Mouse (Mus musculus) embryonic facial prominence, embryonic 14.5 days (tissue): ENCODE data around the gene Ccdc186. TPM values are rescaled to one million over a fixed set of nuclear protein-coding genes. Genes with fewer than 3 reads are reported as not detected.
A peak's percentile ranks its signal among the peaks of the same experiment; 100 is the strongest.

Experiments
- ATAC-seq: fragments of 200-750 bp; cut with Nextera tagmentation; 2 replicates; pipeline ENCODE4 v1.8.0; 2017; ENCODE audit warnings: low read depth, moderate number of reproducible peaks, moderate TSS enrichment
- DNase-seq: peaks from one replicate; pipeline ENCODE4 v3.0.0-alpha.2; 2015; ENCODE audit warnings: low spot score
- H3K27ac ChIP-seq: fragments of 300-500 bp; sonication (generic); replicated peaks from 2 replicates; pipeline ENCODE4 v1.5.1; 2014; ENCODE audit warnings: low read depth, mild to moderate bottlenecking, low read length, moderate library complexity
- H3K27me3 ChIP-seq: fragments of 300-500 bp; sonication (generic); replicated peaks from 2 replicates; pipeline ENCODE4 v1.6.1; 2014; ENCODE audit warnings: low read length; ENCODE audit not compliant: control insufficient read depth, insufficient read depth
- H3K36me3 ChIP-seq: fragments of 300-500 bp; sonication (generic); 2 replicates; pipeline ENCODE4 v1.6.1; 2014; ENCODE audit warnings: low read length, mixed read lengths; ENCODE audit not compliant: control insufficient read depth, insufficient read depth
- H3K4me1 ChIP-seq: fragments of 300-500 bp; sonication (generic); 2 replicates; pipeline ENCODE4 v1.6.1; 2014; ENCODE audit warnings: antibody characterized with exemption, low read length; ENCODE audit not compliant: control insufficient read depth, insufficient read depth
- H3K4me2 ChIP-seq: fragments of 300-500 bp; sonication (generic); 2 replicates; pipeline ENCODE4 v1.6.1; 2014; ENCODE audit warnings: low read depth, mild to moderate bottlenecking, low read length, moderate library complexity, mixed read lengths
- H3K4me3 ChIP-seq: fragments of 300-500 bp; sonication (generic); 2 replicates; pipeline ENCODE4 v1.5.1; 2014; ENCODE audit warnings: low read depth, mild to moderate bottlenecking, low read length
- H3K9ac ChIP-seq: fragments of 300-500 bp; sonication (generic); 2 replicates; pipeline ENCODE4 v1.6.1; 2014; ENCODE audit warnings: low read depth, mild to moderate bottlenecking, low read length, moderate library complexity, mixed read lengths
- H3K9me3 ChIP-seq: fragments of 300-500 bp; sonication (generic); 2 replicates; pipeline ENCODE4 v1.6.1; 2016; ENCODE audit warnings: low read length; ENCODE audit not compliant: control insufficient read depth
- WGBS: fragments of 180-500 bp; shearing (Covaris S2); extraction: QIAGEN DNeasy Blood & Tissue Kit; methylation state at CpG from one replicate; pipeline ENCODE4 v1.1.7; 2014; 5-methylcytosine and 5-hydroxymethylcytosine counted together
- polyA plus RNA-seq: library from polyadenylated mRNA; unstranded; fragments of >200 nt; fragmentation: Nextera tagmentation; extraction: Ambion mirVana; gene quantifications from 2 replicates; pipeline ENCODE4 v1.2.1, GENCODE M21; 2014

Ccdc186 gene
- 20.2 and 23.9 TPM in 2 replicates for polyA plus RNA-seq

- DNase-seq: peak; percentile 98
- H3K4me1 ChIP-seq: peaks cover 39% of the 10 kb centered on the region
- H3K27me3 ChIP-seq: no peaks in the 10 kb centered on the region
- H3K9ac ChIP-seq: peak within 1 kb of the TSS; percentile 97
- H3K9me3 ChIP-seq: no peaks in the 10 kb centered on the region
- peak within 1 kb of the TSS; percentile 79 for H3K4me2 ChIP-seq
- WGBS: under 1% methylated on average over 28 of the region's 79 CpGs
- no peaks in the 10 kb centered on the region for H3K36me3 ChIP-seq
- peak; percentile 96 for ATAC-seq
- H3K4me3 ChIP-seq: peak within 1 kb of the TSS; percentile 97
- H3K27ac ChIP-seq: peak within 1 kb of the TSS; percentile 92
Observed at GRCm38 (mm10) chr19:56821798-56822447, at the start of gene Ccdc186. Ccdc186 (minus strand) TSS chr19:56822190.

DNA sequence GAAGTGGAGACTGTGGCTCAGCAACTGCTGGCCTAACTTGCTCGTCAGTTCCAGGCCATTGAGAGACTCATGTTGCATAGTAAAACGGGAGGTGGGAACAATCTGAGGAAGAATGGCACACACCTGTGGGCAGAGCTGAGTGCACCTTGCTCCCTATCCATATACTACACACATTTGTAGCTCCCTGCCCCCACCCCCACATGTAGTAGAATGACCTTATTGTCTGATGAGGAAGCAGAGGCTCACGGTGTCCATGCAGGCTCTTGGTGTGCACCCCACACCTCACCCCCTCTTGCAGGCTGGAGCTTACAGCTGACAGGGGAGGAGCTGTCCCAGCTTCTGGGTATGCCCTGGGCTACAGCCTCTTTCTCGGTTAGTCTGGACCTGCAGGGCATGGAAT lies 45.7 kb upstream of the Ccdc186 start:
- no peak for DNase-seq
- no peak overlapping the region for H3K4me3 ChIP-seq
- H3K27me3 ChIP-seq: peaks cover 6% of the 10 kb centered on the region
- H3K4me1 ChIP-seq: no peaks in the 10 kb centered on the region
- H3K36me3 ChIP-seq: no peaks in the 10 kb centered on the region
- 57% methylated on average over 4 of the region's 4 CpGs for WGBS
- H3K27ac ChIP-seq: no peak overlapping the region
- no peak overlapping the region for H3K9ac ChIP-seq
- no peaks in the 10 kb centered on the region for H3K9me3 ChIP-seq
- H3K4me2 ChIP-seq: no peak overlapping the region
- no peak for ATAC-seq

- H3K9ac ChIP-seq: no peak overlapping the region
- no peak for DNase-seq
Observed at GRCm38 (mm10) chr19:56856455-56856854, 34.5 kb upstream of the Ccdc186 start.

DNA sequence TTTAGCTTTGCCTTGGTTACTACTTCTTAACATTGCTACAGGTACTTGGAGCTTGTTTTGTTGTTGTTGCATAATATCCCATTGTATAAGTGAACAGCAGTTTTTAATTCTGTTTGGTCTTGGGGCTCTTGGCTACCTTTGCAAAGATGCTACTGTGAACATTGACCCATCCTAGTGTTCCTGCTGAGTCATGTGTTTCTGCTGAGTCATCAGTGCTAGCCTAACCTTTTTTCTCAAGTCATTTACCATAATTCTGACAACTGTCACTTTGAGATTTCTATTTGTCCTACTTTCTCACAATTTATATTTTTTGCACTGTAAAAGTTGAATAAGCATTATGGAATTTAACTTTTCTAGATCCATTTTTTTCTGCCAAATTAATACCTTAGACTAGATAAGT lies 30.6 kb upstream of the Ccdc186 start:
- Histone ChIP-seq H3K4me3 (no peak overlapping the region), H3K27me3 (no peaks in the 10 kb centered on the region), H3K36me3 (no peaks in the 10 kb centered on the region), H3K4me2 (no peak overlapping the region), H3K9me3 (no peaks in the 10 kb centered on the region), H3K27ac (no peak overlapping the region), H3K9ac (no peak overlapping the region), H3K4me1 (no peaks in the 10 kb centered on the region)
- ATAC-seq: no peak
- DNase-seq: no peak

More at GRCm38 (mm10) chr19:56856455-56856854, 34.5 kb upstream of the Ccdc186 start:
- H3K4me2 ChIP-seq: no peak overlapping the region
- no peaks in the 10 kb centered on the region for H3K27me3 ChIP-seq
- H3K4me1 ChIP-seq: 0 out of 2 replicates have a peak, but pooled peaks cover 6% of the 10 kb centered on the region
- no peak overlapping the region for H3K27ac ChIP-seq
- no peaks in the 10 kb centered on the region for H3K9me3 ChIP-seq
- no peak overlapping the region for H3K4me3 ChIP-seq
- H3K36me3 ChIP-seq: no peaks in the 10 kb centered on the region
- ATAC-seq: no peak
- 28% methylated on average over 5 of the region's 5 CpGs for WGBS

DNA sequence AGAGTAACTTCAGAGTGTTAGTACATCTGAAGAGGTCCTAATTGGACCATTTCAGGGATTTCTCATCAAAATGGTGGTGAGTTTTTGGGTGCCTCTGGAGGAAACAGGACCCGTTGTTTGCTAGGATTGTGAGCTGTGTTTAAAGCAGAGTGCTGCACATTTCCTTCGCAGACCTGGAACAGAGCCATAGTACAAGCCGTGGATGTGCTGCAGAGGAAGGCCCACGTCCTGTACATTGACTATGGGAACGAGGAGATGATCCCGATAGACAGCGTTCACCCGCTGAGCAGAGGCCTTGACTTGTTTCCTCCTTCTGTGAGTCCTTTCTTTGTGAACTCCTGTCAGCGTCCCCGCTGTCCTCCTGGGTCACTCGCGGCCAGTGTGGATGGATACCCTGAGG lies 21.0 kb upstream of the Ccdc186 start:
- ATAC-seq: no peak
- H3K4me2 ChIP-seq: no peak overlapping the region
- H3K27me3 ChIP-seq: no peaks in the 10 kb centered on the region
- peaks cover 3% of the 10 kb centered on the region; the same call in 1 of the 2 replicates for H3K4me1 ChIP-seq
- WGBS: 64% methylated on average over 12 of the region's 12 CpGs
- H3K36me3 ChIP-seq: no peaks in the 10 kb centered on the region
- H3K9me3 ChIP-seq: no peaks in the 10 kb centered on the region
- H3K4me3 ChIP-seq: no peak overlapping the region
- no peak overlapping the region for H3K27ac ChIP-seq
- DNase-seq: no peak
- H3K9ac ChIP-seq: no peak overlapping the region

- DNase-seq (no peak), ATAC-seq (no peak)
- Histone ChIP-seq H3K9ac (no peak overlapping the region), H3K4me1 (peaks cover 3% of the 10 kb centered on the region; the same call in 1 of the 2 replicates), H3K4me2 (no peak overlapping the region), H3K9me3 (no peaks in the 10 kb centered on the region), H3K36me3 (no peaks in the 10 kb centered on the region), H3K4me3 (no peak overlapping the region), H3K27ac (no peak overlapping the region), H3K27me3 (no peaks in the 10 kb centered on the region)
- WGBS: 57% methylated on average over 17 of the region's 17 CpGs
Observed at GRCm38 (mm10) chr19:56838942-56839706, 17.1 kb upstream of the Ccdc186 start.

DNA sequence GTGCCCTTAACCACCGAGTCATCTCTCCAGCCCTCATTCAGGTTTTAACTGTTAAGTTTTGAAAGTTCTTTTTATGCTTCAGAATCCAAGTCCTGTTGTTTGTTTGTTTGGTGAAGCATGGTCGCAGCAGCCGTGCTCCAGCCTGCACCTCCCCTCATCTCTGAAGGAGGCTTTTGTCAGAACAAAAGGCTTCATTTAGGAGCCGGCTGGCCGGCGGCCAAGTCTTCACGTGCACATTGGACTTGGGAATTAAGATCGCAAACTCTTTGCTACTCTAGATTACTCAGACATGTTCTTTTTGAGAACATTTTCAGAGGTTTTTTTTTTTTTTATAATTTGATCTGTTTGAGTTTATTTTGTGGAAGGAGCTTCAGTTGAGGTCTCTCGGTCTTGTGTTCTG lies 13.3 kb upstream of the Ccdc186 start:
- H3K27ac ChIP-seq: no peak overlapping the region

DNA sequence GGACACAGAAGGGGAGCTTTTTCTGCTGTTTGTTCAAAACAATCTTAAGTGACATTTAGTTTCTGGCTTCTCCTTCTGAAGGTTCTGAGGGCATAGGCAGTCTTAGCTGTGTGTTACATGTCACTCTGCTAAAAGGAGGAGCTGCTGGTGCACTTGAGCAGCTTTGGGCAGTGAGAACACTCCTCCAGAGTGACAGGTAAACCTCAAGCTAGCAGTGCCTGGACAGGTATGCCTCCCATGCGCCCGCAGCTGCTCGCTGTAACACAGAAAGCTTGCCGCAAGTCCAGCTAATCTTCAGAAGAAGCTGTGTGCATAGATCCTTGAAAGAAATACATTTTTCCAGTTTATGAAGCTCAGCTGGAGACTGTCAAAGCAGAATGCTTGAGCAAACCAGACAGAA lies 8.2 kb upstream of the Ccdc186 start:
- no peak overlapping the region for H3K27ac ChIP-seq
- H3K9me3 ChIP-seq: no peaks in the 10 kb centered on the region
- no peak overlapping the region for H3K9ac ChIP-seq
- DNase-seq (no peak), ATAC-seq (no peak)
- WGBS: 76% methylated on average over 4 of the region's 4 CpGs
- no peaks in the 10 kb centered on the region for H3K27me3 ChIP-seq
- no peaks in the 10 kb centered on the region for H3K4me1 ChIP-seq
- H3K36me3 ChIP-seq: no peaks in the 10 kb centered on the region
- no peak overlapping the region for H3K4me2 ChIP-seq
- H3K4me3 ChIP-seq: no peak overlapping the region

More for the DNA sequence above, 13.3 kb upstream of the Ccdc186 start:
- H3K27me3 ChIP-seq: no peaks in the 10 kb centered on the region
- peaks cover 3% of the 10 kb centered on the region; the same call in 1 of the 2 replicates for H3K4me1 ChIP-seq
- no peaks in the 10 kb centered on the region for H3K9me3 ChIP-seq
- H3K4me2 ChIP-seq: no peak overlapping the region
- no peak overlapping the region for H3K9ac ChIP-seq
- DNase-seq: peak; percentile 88
- H3K4me3 ChIP-seq: no peak overlapping the region
- no peak for ATAC-seq
- 34% methylated on average over 9 of the region's 9 CpGs for WGBS
- H3K36me3 ChIP-seq: no peaks in the 10 kb centered on the region
